In genomic region chr3:148510381-148510780, GRCm38 (mm10) we compare ENCODE assay signal across 29 mouse cellular contexts.
DNase-seq lines count a peak whose midpoint lies in the region; ATAC-seq and TF ChIP-seq lines count a peak whose summit lies in the region.
"Had no signal": no experiment of that assay in that cellular context is flagged by ENCODE, and none has a peak within 500 bp of the region (broad histone marks: within the 10 kb centered on the region; RNA-seq: fewer than 3 reads in every experiment).

No protein-coding gene starts in this region.

- no peaks in the 10 kb centered on the region for H3K36me3 ChIP-seq in liver, postnatal 0 days (replicated peaks; ENCODE audit: insufficient read depth, low read length)
- H3K36me3 ChIP-seq in liver, embryonic 12.5 days, result no peaks in the 10 kb centered on the region
- no peaks in the 10 kb centered on the region for H3K36me3 ChIP-seq in megakaryocyte, embryonic 14.5 days (replicated peaks; ENCODE audit: low read length)
- H3K36me3 ChIP-seq in hindbrain, embryonic 12.5 days, result no peaks in the 10 kb centered on the region
- H3K36me3 ChIP-seq: embryonic facial prominence, embryonic 13.5 days; forebrain, embryonic 12.5 days; heart, embryonic 10.5 days; hindbrain, embryonic 10.5 days; limb, embryonic 10.5 days; midbrain, embryonic 15.5 days; neural tube, embryonic 13.5 days; stomach, embryonic 15.5 days had no signal

- H3K9ac ChIP-seq in liver, postnatal 0 days (replicated peaks), result no peak overlapping the region
- H3K9ac ChIP-seq in liver, embryonic 12.5 days, result no peak overlapping the region
- no peak overlapping the region for H3K9ac ChIP-seq in hindbrain, embryonic 12.5 days
- H3K9ac ChIP-seq: embryonic facial prominence, embryonic 13.5 days; forebrain, embryonic 12.5 days; midbrain, embryonic 15.5 days; neural tube, embryonic 13.5 days; stomach, embryonic 15.5 days had no signal

- no peaks in the 10 kb centered on the region for H3K9me3 ChIP-seq in liver, postnatal 0 days (ENCODE audit: low read length)
- H3K9me3 ChIP-seq in liver, embryonic 12.5 days (replicated peaks), result no peaks in the 10 kb centered on the region
- no peaks in the 10 kb centered on the region for H3K9me3 ChIP-seq in megakaryocyte, embryonic 14.5 days
- no peaks in the 10 kb centered on the region for H3K9me3 ChIP-seq in hindbrain, embryonic 12.5 days (replicated peaks)
- H3K9me3 ChIP-seq: embryonic facial prominence, embryonic 13.5 days; forebrain, embryonic 12.5 days; heart, embryonic 10.5 days; hindbrain, embryonic 10.5 days; limb, embryonic 10.5 days; midbrain, embryonic 15.5 days; neural tube, embryonic 13.5 days; stomach, embryonic 15.5 days had no signal

- H3K4me1 ChIP-seq in liver, postnatal 0 days (ENCODE audit: insufficient read depth), result no peaks in the 10 kb centered on the region
- no peaks in the 10 kb centered on the region for H3K4me1 ChIP-seq in liver, embryonic 12.5 days
- H3K4me1 ChIP-seq in megakaryocyte, embryonic 14.5 days, result peaks cover 4% of the 10 kb centered on the region; the same call in 1 of the 2 replicates
- H3K4me1 ChIP-seq in hindbrain, embryonic 12.5 days, result no peaks in the 10 kb centered on the region
- H3K4me1 ChIP-seq: embryonic facial prominence, embryonic 13.5 days; forebrain, embryonic 12.5 days; heart, embryonic 10.5 days; hindbrain, embryonic 10.5 days; limb, embryonic 10.5 days; midbrain, embryonic 15.5 days; neural tube, embryonic 13.5 days; stomach, embryonic 15.5 days had no signal

- no peak for ATAC-seq in liver, postnatal 0 days
- no peak for ATAC-seq in liver, embryonic 12.5 days
- peak; percentile 91 for ATAC-seq in common myeloid progenitor, adult 5-6 weeks (replicated peaks; ENCODE audit: low read depth, poor library complexity, severe bottlenecking)
- ATAC-seq in hindbrain, embryonic 12.5 days (ENCODE audit: low FRiP score), result no peak
- ATAC-seq: midbrain, embryonic 15.5 days had no signal

- H3K4me3 ChIP-seq in liver, postnatal 0 days (ENCODE audit: low read depth, low read length), result no peak overlapping the region
- no peak overlapping the region for H3K4me3 ChIP-seq in liver, embryonic 12.5 days
- H3K4me3 ChIP-seq in megakaryocyte, embryonic 14.5 days (replicated peaks), result peak overlapping the region; percentile 72
- no peak overlapping the region for H3K4me3 ChIP-seq in layer of hippocampus, adult 2 months
- H3K4me3 ChIP-seq in hindbrain, embryonic 12.5 days, result no peak overlapping the region
- H3K4me3 ChIP-seq: embryonic facial prominence, embryonic 13.5 days; erythroblast, embryonic 14.5 days; forebrain, embryonic 12.5 days; heart, embryonic 10.5 days; hindbrain, embryonic 10.5 days; left cerebral cortex, adult 2 months; limb, embryonic 10.5 days; midbrain, embryonic 15.5 days; neural tube, embryonic 13.5 days; stomach, embryonic 15.5 days had no signal

- TF ChIP-seq EP300 in liver, postnatal 0 days (IDR thresholded peaks at IDR 0.05; ENCODE audit: low read depth), result no peak

- 32% methylated on average over 5 of the region's 5 CpGs for WGBS in liver, postnatal 0 days (ENCODE audit: insufficient replicate concordance)
- WGBS in liver, embryonic 12.5 days (ENCODE audit: insufficient replicate concordance), result 15% methylated on average over 5 of the region's 5 CpGs
- 90% methylated on average over 5 of the region's 5 CpGs for WGBS in hindbrain, embryonic 12.5 days

- DNase-seq in liver, postnatal 0 days, result no peak
- no peak for DNase-seq in layer of hippocampus, adult 2 months (ENCODE audit: low spot score in 2 of 2)
- DNase-seq in testis, postnatal 10 days (ENCODE audit: low spot score), result no peak
- no peak for DNase-seq in ovary, postnatal 36 days (ENCODE audit: low spot score)
- DNase-seq: cerebellum, adult 18-20 months; cerebellum, postnatal 14 days; embryo, embryonic 11 days; gastrocnemius, postnatal 36 days; kidney, adult 18-20 months; kidney, postnatal 4 days; lung, adult 2 months; lung, postnatal 14 days; right cerebral cortex, postnatal 4 days; thymus, adult 2 months; thymus, postnatal 4 days had no signal

- TF ChIP-seq CTCF in liver, postnatal 0 days (IDR thresholded peaks at IDR 0.05; ENCODE audit: low read depth), result no peak
- TF ChIP-seq CTCF in layer of hippocampus, adult 2 months (conservative IDR thresholded peaks at IDR 0.05), result no peak

- 0 out of 2 replicates have a peak overlapping the region, but pooled peaks have one; percentile 29 for H3K4me2 ChIP-seq in liver, postnatal 0 days (ENCODE audit: low read depth, low read length)
- no peak overlapping the region for H3K4me2 ChIP-seq in liver, embryonic 12.5 days
- H3K4me2 ChIP-seq in hindbrain, embryonic 12.5 days (replicated peaks), result no peak overlapping the region
- H3K4me2 ChIP-seq: embryonic facial prominence, embryonic 13.5 days; forebrain, embryonic 12.5 days; midbrain, embryonic 15.5 days; neural tube, embryonic 13.5 days; stomach, embryonic 15.5 days had no signal

- H3K27ac ChIP-seq in liver, postnatal 0 days (ENCODE audit: low read depth), result no peak overlapping the region
- H3K27ac ChIP-seq in liver, embryonic 12.5 days, result no peak overlapping the region
- no peak overlapping the region for H3K27ac ChIP-seq in layer of hippocampus, adult 2 months
- no peak overlapping the region for H3K27ac ChIP-seq in hindbrain, embryonic 12.5 days
- H3K27ac ChIP-seq: embryonic facial prominence, embryonic 13.5 days; forebrain, embryonic 12.5 days; heart, embryonic 10.5 days; hindbrain, embryonic 10.5 days; left cerebral cortex, adult 2 months; limb, embryonic 10.5 days; midbrain, embryonic 15.5 days; neural tube, embryonic 13.5 days; stomach, embryonic 15.5 days had no signal

- H3K27me3 ChIP-seq in liver, postnatal 0 days (ENCODE audit: insufficient read depth, low read length), result no peaks in the 10 kb centered on the region
- H3K27me3 ChIP-seq in liver, embryonic 12.5 days (replicated peaks), result no peaks in the 10 kb centered on the region
- no peaks in the 10 kb centered on the region for H3K27me3 ChIP-seq in megakaryocyte, embryonic 14.5 days (replicated peaks)
- H3K27me3 ChIP-seq in hindbrain, embryonic 12.5 days, result no peaks in the 10 kb centered on the region
- H3K27me3 ChIP-seq: embryonic facial prominence, embryonic 13.5 days; forebrain, embryonic 12.5 days; midbrain, embryonic 15.5 days; neural tube, embryonic 13.5 days; stomach, embryonic 15.5 days had no signal
